Mouse (Mus musculus) heart, embryonic 15.5 days (tissue): ENCODE measurements around the gene Rnf7. TPM values are rescaled to one million over a fixed set of nuclear protein-coding genes. Genes with fewer than 3 reads are reported as not detected.

Experiments used
- ATAC-seq: fragments of 200-750 bp; cut with Nextera tagmentation; replicated peaks from 2 replicates; pipeline ENCODE4 v1.8.0; 2017; ENCODE audit warnings: low read depth, moderate TSS enrichment; ENCODE audit not compliant: insufficient number of reproducible peaks, insufficient read depth, low FRiP score
- H3K27ac ChIP-seq: fragments of 300-500 bp; sonication (generic); 2 replicates; pipeline ENCODE4 v1.5.1; 2015; ENCODE audit warnings: mild to moderate bottlenecking, inconsistent platforms
- H3K27me3 ChIP-seq: fragments of 300-500 bp; sonication (generic); 2 replicates; pipeline ENCODE4 v1.6.1; 2015; ENCODE audit warnings: inconsistent platforms
- H3K36me3 ChIP-seq: fragments of 300-500 bp; sonication (generic); 2 replicates; pipeline ENCODE4 v1.6.1; 2015; ENCODE audit warnings: mild to moderate bottlenecking, inconsistent platforms
- H3K4me1 ChIP-seq: fragments of 300-500 bp; sonication (generic); replicated peaks from 2 replicates; pipeline ENCODE4 v1.6.1; 2015; ENCODE audit warnings: inconsistent platforms
- H3K4me2 ChIP-seq: fragments of 300-500 bp; sonication (generic); 2 replicates; pipeline ENCODE4 v1.6.1; 2015; ENCODE audit warnings: inconsistent platforms, mild to moderate bottlenecking, moderate library complexity
- H3K4me3 ChIP-seq: fragments of 300-500 bp; sonication (generic); 2 replicates; pipeline ENCODE4 v1.5.1; 2015; ENCODE audit warnings: mild to moderate bottlenecking, inconsistent platforms
- H3K9ac ChIP-seq: fragments of 300-500 bp; sonication (generic); 2 replicates; pipeline ENCODE4 v1.6.1; 2015; ENCODE audit warnings: mild to moderate bottlenecking, inconsistent platforms
- H3K9me3 ChIP-seq: fragments of 300-500 bp; sonication (generic); replicated peaks from 2 replicates; pipeline ENCODE4 v1.6.1; 2016; ENCODE audit warnings: inconsistent platforms
- WGBS: fragments of 180-500 bp; shearing (Covaris S2); methylation state at CpG from one replicate; pipeline ENCODE4 v1.1.7; 2015; ENCODE audit warnings: mixed read lengths; 5-methylcytosine and 5-hydroxymethylcytosine counted together
- polyA plus RNA-seq: library from polyadenylated mRNA; unstranded; fragments of >200 nt; fragmentation: Nextera tagmentation; extraction: Ambion mirVana; gene quantifications from 2 replicates; pipeline ENCODE4 v1.2.1, GENCODE M21; 2015

Gene Rnf7
- polyA plus RNA-seq, 1 experiment from 2014 or later, result 186 TPM

GRCm38 (mm10) chr9:96437805-96438333 is 40.6 kb downstream of the Rnf7 start:
- Histone ChIP-seq H3K4me1 (peaks cover 34% of the 10 kb centered on the region), H3K9me3 (no peaks in the 10 kb centered on the region), H3K4me3 (peak overlapping the region; percentile 52), H3K27me3 (no peaks in the 10 kb centered on the region), H3K27ac (peak overlapping the region; percentile 87), H3K4me2 (peak overlapping the region; percentile 71), H3K36me3 (no peaks in the 10 kb centered on the region), H3K9ac (peak overlapping the region; percentile 64)
- under 1% methylated on average over 25 of the region's 25 CpGs for WGBS
- ATAC-seq, result peak; percentile 83

GRCm38 (mm10) chr9:96436901-96437804 is 41.3 kb downstream of the Rnf7 start:
- Histone ChIP-seq H3K4me2 (peak overlapping the region; percentile 71), H3K4me1 (peaks cover 34% of the 10 kb centered on the region), H3K4me3 (peak overlapping the region; percentile 52), H3K27me3 (no peaks in the 10 kb centered on the region), H3K9me3 (no peaks in the 10 kb centered on the region), H3K9ac (peak overlapping the region; percentile 64), H3K27ac (peak overlapping the region; percentile 87), H3K36me3 (no peaks in the 10 kb centered on the region)
- 11% methylated on average over 28 of the region's 28 CpGs for WGBS
- ATAC-seq, result peak; percentile 59

- H3K9me3 ChIP-seq, result no peaks in the 10 kb centered on the region
- H3K4me3 ChIP-seq, result no peak overlapping the region
- WGBS, result 81% methylated on average over 3 of the region's 3 CpGs
- H3K9ac ChIP-seq, result no peak overlapping the region
- no peak overlapping the region for H3K27ac ChIP-seq
- no peak for ATAC-seq
- no peak overlapping the region for H3K4me2 ChIP-seq
- H3K27me3 ChIP-seq, result no peaks in the 10 kb centered on the region
- H3K36me3 ChIP-seq, result no peaks in the 10 kb centered on the region
- peaks cover 26% of the 10 kb centered on the region for H3K4me1 ChIP-seq
Measured at GRCm38 (mm10) chr9:96432575-96432974, 45.9 kb downstream of the Rnf7 start.

DNA sequence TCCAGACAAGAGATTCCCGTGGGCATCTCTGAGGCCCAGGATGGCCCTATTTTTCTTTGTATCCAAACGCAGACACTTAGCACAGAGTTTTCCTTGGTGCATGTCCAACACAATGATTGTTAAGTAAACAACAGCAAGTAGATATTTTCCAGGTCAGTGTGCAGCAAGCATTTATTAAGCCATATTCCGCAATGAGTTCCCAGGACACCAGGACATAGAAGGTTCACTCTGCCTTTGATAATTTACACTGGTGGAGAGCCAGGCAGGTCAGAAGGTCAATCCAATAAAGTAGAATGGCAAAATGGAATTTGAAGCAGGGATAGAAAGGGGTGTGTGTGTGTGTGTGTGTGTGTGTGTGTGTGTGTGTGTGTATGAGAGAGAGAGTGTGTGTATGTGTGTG is 47.4 kb downstream of the Rnf7 start:
- no peak for ATAC-seq
- WGBS, result 70% methylated on average over 3 of the region's 3 CpGs

GRCm38 (mm10) chr9:96428336-96429046 is 50.0 kb downstream of the Rnf7 start:
- H3K27ac ChIP-seq, result peak overlapping the region; percentile 51; the same call in 1 of the 2 replicates
- no peak overlapping the region for H3K9ac ChIP-seq
- H3K4me3 ChIP-seq, result no peak overlapping the region
- no peaks in the 10 kb centered on the region for H3K36me3 ChIP-seq
- H3K4me2 ChIP-seq, result no peak overlapping the region
- no peaks in the 10 kb centered on the region for H3K4me1 ChIP-seq
- no peaks in the 10 kb centered on the region for H3K27me3 ChIP-seq
- 70% methylated on average over 17 of the region's 17 CpGs for WGBS
- no peaks in the 10 kb centered on the region for H3K9me3 ChIP-seq
- no peak for ATAC-seq

More for the DNA sequence above, 47.4 kb downstream of the Rnf7 start:
- Histone ChIP-seq H3K4me3 (no peak overlapping the region), H3K4me2 (no peak overlapping the region), H3K9me3 (no peaks in the 10 kb centered on the region), H3K36me3 (no peaks in the 10 kb centered on the region), H3K9ac (no peak overlapping the region), H3K4me1 (peaks cover 11% of the 10 kb centered on the region), H3K27ac (no peak overlapping the region), H3K27me3 (no peaks in the 10 kb centered on the region)

DNA sequence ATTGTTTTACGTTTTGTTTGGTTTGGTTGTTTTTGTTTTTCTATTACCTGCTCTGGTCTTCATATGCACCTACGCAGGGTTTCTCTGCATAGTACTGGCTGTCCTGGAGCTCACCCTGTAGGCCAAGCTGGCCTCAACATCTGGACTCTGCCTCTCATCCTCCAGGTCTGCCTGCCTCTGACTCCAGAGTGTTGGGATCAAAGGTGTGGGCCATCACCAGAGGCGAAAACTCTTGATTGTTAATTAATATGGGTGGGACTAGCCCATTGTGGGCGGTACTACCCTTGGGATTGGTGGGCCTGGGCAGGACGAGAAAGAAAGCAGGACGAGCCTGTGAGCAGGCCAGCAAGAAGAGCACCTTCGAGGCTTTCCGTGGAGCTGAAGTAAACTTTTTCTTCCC is 54.4 kb downstream of the Rnf7 start:
- Histone ChIP-seq H3K27me3 (no peaks in the 10 kb centered on the region), H3K4me1 (no peaks in the 10 kb centered on the region), H3K36me3 (no peaks in the 10 kb centered on the region), H3K4me2 (no peak overlapping the region), H3K27ac (no peak overlapping the region), H3K4me3 (no peak overlapping the region), H3K9me3 (no peaks in the 10 kb centered on the region), H3K9ac (no peak overlapping the region)
- ATAC-seq, result no peak
- 46% methylated on average over 8 of the region's 8 CpGs for WGBS

Other genes with a start within 250 kb of the Rnf7 start
- 120 and 130 TPM in 2 replicates for gene Atp1b3, start 114.2 kb downstream of the Rnf7 start, polyA plus RNA-seq
- 0.06 TPM in 1 of 2 replicates, not detected in the other for gene Gm28729, start 46.6 kb upstream of the Rnf7 start, polyA plus RNA-seq
- 13.0 and 13.1 TPM in 2 replicates for gene Rasa2, start 152.9 kb upstream of the Rnf7 start, polyA plus RNA-seq